Mouse (Mus musculus) neural tube, embryonic 15.5 days (tissue): ENCODE measurements around the gene Sh3pxd2a. TPM values are rescaled to one million over a fixed set of nuclear protein-coding genes. Genes with fewer than 3 reads are reported as not detected.

ENCODE experiments used
- ATAC-seq: fragments of 200-750 bp; cut with Nextera tagmentation; 2 replicates; pipeline ENCODE4 v1.8.0; 2017; ENCODE audit warnings: mild to moderate bottlenecking, moderate TSS enrichment, moderate library complexity; ENCODE audit not compliant: low FRiP score
- H3K27ac ChIP-seq: fragments of 300-500 bp; sonication (generic); replicated peaks from 2 replicates; pipeline ENCODE4 v1.5.1; 2015; ENCODE audit warnings: mild to moderate bottlenecking, inconsistent platforms
- H3K27me3 ChIP-seq: fragments of 300-500 bp; sonication (generic); replicated peaks from 2 replicates; pipeline ENCODE4 v1.6.1; 2015; ENCODE audit warnings: inconsistent platforms
- H3K36me3 ChIP-seq: fragments of 300-500 bp; sonication (generic); 2 replicates; pipeline ENCODE4 v1.6.1; 2015; ENCODE audit warnings: inconsistent platforms
- H3K4me1 ChIP-seq: fragments of 300-500 bp; sonication (generic); 2 replicates; pipeline ENCODE4 v1.6.1; 2015; ENCODE audit warnings: inconsistent platforms
- H3K4me2 ChIP-seq: fragments of 300-500 bp; sonication (generic); 2 replicates; pipeline ENCODE4 v1.6.1; 2015; ENCODE audit warnings: inconsistent platforms, mild to moderate bottlenecking, moderate library complexity
- H3K4me3 ChIP-seq: fragments of 300-500 bp; sonication (generic); replicated peaks from 2 replicates; pipeline ENCODE4 v1.5.1; 2015; ENCODE audit warnings: mild to moderate bottlenecking, inconsistent platforms
- H3K9ac ChIP-seq: fragments of 300-500 bp; sonication (generic); replicated peaks from 2 replicates; pipeline ENCODE4 v1.6.1; 2015; ENCODE audit warnings: mild to moderate bottlenecking, inconsistent platforms
- H3K9me3 ChIP-seq: fragments of 300-500 bp; sonication (generic); replicated peaks from 2 replicates; pipeline ENCODE4 v1.6.1; 2016; ENCODE audit warnings: inconsistent platforms
- WGBS: fragments of 180-500 bp; shearing (Covaris S2); methylation state at CpG from one replicate; pipeline ENCODE4 v1.1.7; 2015; ENCODE audit warnings: mixed read lengths; 5-methylcytosine and 5-hydroxymethylcytosine counted together
- polyA plus RNA-seq: library from polyadenylated mRNA; unstranded; fragments of >200 nt; fragmentation: Nextera tagmentation; extraction: Ambion mirVana; gene quantifications from 2 replicates; pipeline ENCODE4 v1.2.1, GENCODE M21; 2015

Gene Sh3pxd2a
- polyA plus RNA-seq, 1 experiment from 2014 or later, result 2.2 TPM

DNA sequence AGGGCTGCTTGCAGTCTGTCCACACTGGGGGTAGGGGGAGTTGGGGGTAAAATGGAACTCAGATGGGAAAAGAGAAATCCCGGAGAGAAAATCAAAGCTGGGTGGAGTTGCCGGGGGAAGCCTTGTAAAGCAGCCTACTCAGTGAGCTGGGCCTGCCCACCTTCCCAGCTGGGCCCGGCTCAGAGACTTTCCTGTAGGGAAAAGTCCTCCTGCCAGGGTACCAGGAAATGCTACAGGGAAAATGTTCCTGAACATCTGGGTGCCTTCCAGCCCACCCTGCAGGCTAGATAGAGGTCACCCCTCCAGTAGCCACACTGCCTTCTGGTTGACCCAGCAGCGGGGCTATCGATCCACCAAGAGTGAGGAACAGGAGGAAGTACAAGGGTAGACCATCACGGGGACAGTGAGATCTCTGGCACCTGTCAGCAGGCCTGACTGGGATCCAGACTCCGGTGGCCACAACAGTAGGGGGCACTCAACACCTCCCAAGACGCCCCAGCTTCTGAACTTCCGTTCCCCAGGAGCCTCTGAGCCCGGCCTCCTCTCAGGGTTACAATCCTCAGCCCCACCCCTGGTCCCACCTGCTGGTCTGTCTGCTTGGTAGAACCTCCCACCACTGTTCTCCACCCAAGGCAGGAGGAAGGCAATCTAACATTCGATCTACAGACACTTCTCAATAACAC lies 51.5 kb downstream of the Sh3pxd2a start:
- Histone ChIP-seq H3K27ac (no peak overlapping the region), H3K9ac (no peak overlapping the region), H3K4me2 (no peak overlapping the region), H3K4me3 (no peak overlapping the region), H3K4me1 (peaks cover 32% of the 10 kb centered on the region), H3K9me3 (no peaks in the 10 kb centered on the region), H3K36me3 (no peaks in the 10 kb centered on the region), H3K27me3 (no peaks in the 10 kb centered on the region)
- 77% methylated on average over 11 of the region's 11 CpGs for WGBS
- ATAC-seq, result no peak

DNA sequence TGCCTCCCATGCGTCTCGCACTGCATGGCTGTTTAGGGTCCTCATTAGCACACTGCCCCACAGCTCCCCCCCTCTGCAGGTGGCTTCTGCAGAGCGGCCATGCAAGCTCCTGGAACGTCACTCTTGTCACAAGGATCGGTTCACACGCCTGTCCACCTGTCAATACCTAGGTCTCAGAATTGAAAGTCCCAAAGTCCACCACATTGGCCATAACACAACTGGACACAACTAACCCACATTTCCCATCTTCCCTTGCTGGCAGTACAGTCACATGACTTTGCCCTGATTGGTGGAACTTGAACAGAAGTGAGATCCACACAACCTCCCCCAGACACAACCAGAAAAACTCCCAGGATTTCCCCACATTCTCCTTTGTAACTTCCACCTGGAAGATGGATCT lies 53.9 kb downstream of the Sh3pxd2a start:
- Histone ChIP-seq H3K36me3 (no peaks in the 10 kb centered on the region), H3K27ac (no peak overlapping the region), H3K9me3 (no peaks in the 10 kb centered on the region), H3K27me3 (no peaks in the 10 kb centered on the region), H3K9ac (no peak overlapping the region), H3K4me1 (peaks cover 29% of the 10 kb centered on the region), H3K4me2 (no peak overlapping the region), H3K4me3 (no peak overlapping the region)
- ATAC-seq, result no peak
- 90% methylated on average over 6 of the region's 6 CpGs for WGBS

DNA sequence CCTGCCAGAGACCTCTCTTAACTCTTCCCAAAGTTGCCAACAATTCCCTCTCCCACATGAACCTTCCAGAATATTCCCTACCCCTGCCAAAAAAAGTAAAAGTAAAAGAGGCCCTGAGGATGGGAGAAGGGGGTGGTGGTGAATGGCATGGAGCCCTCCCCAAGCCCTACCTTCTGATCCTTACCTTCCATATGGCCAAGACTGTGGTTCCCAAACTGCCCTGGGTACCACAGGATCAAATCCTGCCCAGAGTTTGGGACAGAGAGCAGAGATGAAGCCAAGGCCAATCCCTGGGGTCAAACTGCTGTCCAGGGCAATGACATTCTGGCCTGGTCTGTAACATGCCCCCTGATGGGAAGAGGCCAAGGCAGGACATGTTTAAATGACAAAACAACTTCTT lies 55.1 kb downstream of the Sh3pxd2a start:
- Histone ChIP-seq H3K4me3 (no peak overlapping the region), H3K36me3 (no peaks in the 10 kb centered on the region), H3K9ac (no peak overlapping the region), H3K9me3 (no peaks in the 10 kb centered on the region), H3K4me1 (peaks cover 17% of the 10 kb centered on the region), H3K4me2 (no peak overlapping the region), H3K27me3 (no peaks in the 10 kb centered on the region), H3K27ac (no peak overlapping the region)
- ATAC-seq, result no peak

- H3K4me1 ChIP-seq, result peaks cover 12% of the 10 kb centered on the region
- H3K9ac ChIP-seq, result no peak overlapping the region
- no peak overlapping the region for H3K4me2 ChIP-seq
- no peaks in the 10 kb centered on the region for H3K27me3 ChIP-seq
- H3K36me3 ChIP-seq, result no peaks in the 10 kb centered on the region
- ATAC-seq, result no peak
- no peak overlapping the region for H3K4me3 ChIP-seq
- no peaks in the 10 kb centered on the region for H3K9me3 ChIP-seq
- no peak overlapping the region for H3K27ac ChIP-seq
- 70% methylated on average over 7 of the region's 7 CpGs for WGBS
Observed at GRCm38 (mm10) chr19:47408656-47409055, 55.5 kb downstream of the Sh3pxd2a start.

DNA sequence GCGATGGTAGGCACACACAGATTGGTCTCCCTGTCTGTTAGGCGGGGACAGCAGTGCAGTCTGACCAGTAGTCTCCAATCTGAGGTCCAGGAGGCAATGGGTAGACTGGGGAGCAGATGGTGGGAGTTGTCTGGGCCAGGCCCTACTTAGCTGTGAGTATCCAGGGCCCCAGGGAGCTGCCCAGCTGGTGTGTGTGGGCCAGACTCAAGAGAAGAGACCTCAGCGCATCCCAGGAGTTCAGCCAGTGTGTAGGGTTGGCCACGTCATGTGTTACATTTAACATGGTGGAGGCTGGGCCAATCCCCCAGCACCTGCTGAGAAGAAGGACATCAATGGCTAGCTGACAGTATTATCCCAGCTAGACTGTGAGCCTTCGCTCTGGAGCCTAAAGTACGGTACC lies 56.9 kb downstream of the Sh3pxd2a start:
- Histone ChIP-seq H3K36me3 (no peaks in the 10 kb centered on the region), H3K27me3 (no peaks in the 10 kb centered on the region), H3K4me1 (peaks cover 16% of the 10 kb centered on the region), H3K4me3 (no peak overlapping the region), H3K4me2 (no peak overlapping the region), H3K9ac (no peak overlapping the region), H3K9me3 (no peaks in the 10 kb centered on the region), H3K27ac (no peak overlapping the region)
- ATAC-seq, result no peak
- 90% methylated on average over 6 of the region's 6 CpGs for WGBS

DNA sequence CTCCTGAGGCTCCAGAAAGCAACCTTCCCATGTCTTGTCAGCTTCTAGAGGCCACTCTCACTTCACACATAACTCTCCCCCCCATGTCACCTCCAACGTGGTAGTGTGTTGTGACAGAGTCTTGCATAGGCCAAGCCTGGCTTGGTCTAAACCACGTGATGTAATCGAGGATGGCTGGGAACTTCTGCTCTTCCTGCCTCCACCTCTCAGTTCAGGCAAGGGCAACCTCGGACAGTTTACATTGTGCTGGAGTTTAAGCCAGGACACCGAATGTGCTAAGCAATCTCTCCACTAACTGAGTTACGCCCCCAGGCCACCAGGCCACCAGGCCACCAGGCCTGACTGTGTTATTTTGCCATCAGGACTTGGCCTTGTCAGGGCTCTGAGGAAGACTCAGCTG lies 57.7 kb downstream of the Sh3pxd2a start:
- WGBS, result 87% methylated on average over 6 of the region's 6 CpGs
- no peak for ATAC-seq
- no peak overlapping the region for H3K4me3 ChIP-seq

GRCm38 (mm10) chr19:47405548-47405947 lies 58.7 kb downstream of the Sh3pxd2a start:
- peaks cover 16% of the 10 kb centered on the region for H3K4me1 ChIP-seq

More for the DNA sequence above, 57.7 kb downstream of the Sh3pxd2a start:
- Histone ChIP-seq H3K4me1 (peaks cover 16% of the 10 kb centered on the region), H3K4me2 (no peak overlapping the region), H3K27ac (no peak overlapping the region), H3K9ac (no peak overlapping the region), H3K36me3 (no peaks in the 10 kb centered on the region), H3K9me3 (no peaks in the 10 kb centered on the region), H3K27me3 (no peaks in the 10 kb centered on the region)

GRCm38 (mm10) chr19:47403391-47404379 lies 60.5 kb downstream of the Sh3pxd2a start:
- ATAC-seq, result no peak
- Histone ChIP-seq H3K4me1 (peaks cover 17% of the 10 kb centered on the region), H3K9me3 (no peaks in the 10 kb centered on the region), H3K36me3 (no peaks in the 10 kb centered on the region), H3K4me3 (no peak overlapping the region), H3K27me3 (no peaks in the 10 kb centered on the region), H3K9ac (no peak overlapping the region), H3K4me2 (no peak overlapping the region), H3K27ac (no peak overlapping the region)
- WGBS, result 72% methylated on average over 3 of the region's 3 CpGs

More at GRCm38 (mm10) chr19:47405548-47405947, 58.7 kb downstream of the Sh3pxd2a start:
- Histone ChIP-seq H3K4me2 (no peak overlapping the region), H3K4me3 (no peak overlapping the region), H3K9me3 (no peaks in the 10 kb centered on the region), H3K27ac (no peak overlapping the region), H3K9ac (no peak overlapping the region), H3K27me3 (no peaks in the 10 kb centered on the region), H3K36me3 (no peaks in the 10 kb centered on the region)
- no peak for ATAC-seq
- WGBS, result 91% methylated on average over 8 of the region's 8 CpGs

DNA sequence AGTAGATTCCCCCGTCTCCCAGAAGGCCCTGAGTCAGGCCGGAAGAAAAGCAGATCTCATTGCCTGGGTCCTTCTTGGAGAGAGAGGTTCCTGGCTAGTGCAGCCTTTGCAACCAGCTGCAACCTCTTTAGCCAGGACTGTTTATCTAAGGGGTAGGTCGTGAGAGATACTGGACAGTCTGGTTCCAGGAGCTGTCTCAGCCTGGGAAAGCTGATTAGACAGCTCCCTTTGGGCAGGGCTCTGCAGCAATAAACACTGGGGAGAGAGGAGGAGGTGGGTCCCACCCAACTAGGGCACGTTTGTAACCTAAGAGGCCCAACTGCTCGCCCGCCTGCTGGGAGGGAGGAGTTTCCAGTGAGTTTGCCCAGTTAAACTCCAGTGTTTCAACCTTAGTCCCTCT lies 61.2 kb downstream of the Sh3pxd2a start:
- Histone ChIP-seq H3K4me1 (peaks cover 21% of the 10 kb centered on the region), H3K4me2 (no peak overlapping the region), H3K9me3 (no peaks in the 10 kb centered on the region), H3K9ac (no peak overlapping the region), H3K36me3 (no peaks in the 10 kb centered on the region), H3K27me3 (no peaks in the 10 kb centered on the region), H3K27ac (no peak overlapping the region), H3K4me3 (no peak overlapping the region)
- ATAC-seq, result no peak
- 36% methylated on average over 6 of the region's 6 CpGs for WGBS

DNA sequence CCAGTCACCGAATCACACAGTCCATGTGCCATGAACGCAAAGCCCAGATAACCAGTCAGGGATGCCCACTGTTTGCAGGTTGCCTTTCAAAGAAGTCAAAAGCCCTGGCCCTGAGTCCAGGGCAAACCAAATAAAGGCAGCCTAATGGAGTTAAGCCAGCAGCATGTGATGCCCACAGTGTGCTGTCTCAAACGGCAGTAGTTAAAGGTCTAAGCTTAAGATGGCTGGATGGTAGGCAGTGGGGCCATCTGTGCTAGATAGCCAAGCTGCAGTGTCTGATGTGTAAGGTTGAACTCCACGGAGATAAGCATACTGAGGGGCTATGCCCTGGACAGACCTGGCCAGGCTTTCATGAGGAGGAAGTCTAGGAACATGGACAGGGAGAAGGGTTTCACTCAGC lies 61.7 kb downstream of the Sh3pxd2a start:
- Histone ChIP-seq H3K36me3 (no peaks in the 10 kb centered on the region), H3K27ac (no peak overlapping the region), H3K4me2 (no peak overlapping the region), H3K27me3 (no peaks in the 10 kb centered on the region), H3K9ac (no peak overlapping the region), H3K4me3 (no peak overlapping the region), H3K4me1 (peaks cover 25% of the 10 kb centered on the region), H3K9me3 (no peaks in the 10 kb centered on the region)
- 77% methylated on average over 4 of the region's 4 CpGs for WGBS
- no peak for ATAC-seq

DNA sequence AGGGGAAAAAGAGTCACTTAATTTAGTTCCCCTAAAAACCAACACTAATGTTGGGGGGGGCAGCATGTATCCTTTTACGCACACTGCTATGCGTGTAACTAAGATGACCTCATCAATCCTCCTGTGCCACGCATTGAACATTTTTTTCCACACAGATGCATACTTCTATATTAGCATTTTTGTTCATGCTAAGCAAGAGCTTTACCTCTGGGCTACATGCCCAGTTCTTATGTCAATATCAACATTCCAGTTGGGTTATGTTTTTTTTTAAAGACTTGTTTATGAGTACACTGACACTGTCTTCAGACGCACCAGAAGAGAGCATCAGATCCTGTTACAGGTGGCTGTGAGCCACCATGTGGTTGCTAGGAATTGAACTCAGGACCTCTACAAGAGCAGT lies 64.5 kb downstream of the Sh3pxd2a start:
- no peak overlapping the region for H3K27ac ChIP-seq
- 86% methylated on average over 4 of the region's 4 CpGs for WGBS

DNA sequence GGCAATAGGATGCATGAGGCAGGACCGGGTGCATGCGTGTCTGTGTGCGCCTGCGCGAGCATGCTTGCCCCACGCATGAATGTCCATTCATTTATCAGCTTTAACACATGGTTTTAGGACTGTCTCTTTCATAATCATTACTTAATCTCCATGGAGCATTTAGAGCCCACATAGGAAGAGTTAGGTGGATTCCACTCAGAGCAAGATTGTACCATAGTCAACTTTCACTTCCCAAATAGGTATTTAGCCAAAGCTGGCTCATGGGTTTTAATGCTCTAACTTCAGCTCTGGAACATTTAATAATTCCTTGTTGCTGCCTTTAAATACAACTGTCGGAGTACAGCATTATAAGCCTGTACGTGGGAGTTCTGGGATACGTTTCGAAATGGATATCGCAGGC lies 65.2 kb downstream of the Sh3pxd2a start:
- Histone ChIP-seq H3K36me3 (no peaks in the 10 kb centered on the region), H3K4me1 (peaks cover 27% of the 10 kb centered on the region), H3K4me3 (no peak overlapping the region), H3K27me3 (no peaks in the 10 kb centered on the region), H3K27ac (peak overlapping the region; percentile 68; the same call in 1 of the 2 replicates), H3K9ac (no peak overlapping the region), H3K9me3 (no peaks in the 10 kb centered on the region), H3K4me2 (no peak overlapping the region)
- ATAC-seq, result no peak
- WGBS, result 80% methylated on average over 11 of the region's 11 CpGs

More for the DNA sequence above, 64.5 kb downstream of the Sh3pxd2a start:
- Histone ChIP-seq H3K36me3 (no peaks in the 10 kb centered on the region), H3K4me1 (peaks cover 27% of the 10 kb centered on the region), H3K4me2 (no peak overlapping the region), H3K9ac (no peak overlapping the region), H3K9me3 (no peaks in the 10 kb centered on the region), H3K4me3 (no peak overlapping the region), H3K27me3 (no peaks in the 10 kb centered on the region)
- no peak for ATAC-seq
